Mouse (Mus musculus) heart, postnatal 14 days (tissue): ENCODE results near the gene Itga8. TPM values are rescaled to one million over a fixed set of nuclear protein-coding genes. Genes with fewer than 3 reads are reported as not detected.

ENCODE experiments used
- DNase-seq, 2 experiments: peaks; one replicate each; pipeline ENCODE4 v3.0.0; 2021 to 2022
- intact Hi-C: fragments of 180-260 bp; cut with DNase I; formaldehyde crosslinking; loops from one replicate; pipeline ENCODE4 v1.15.1; 2025
- total RNA-seq, 2 experiments: library from RNA; stranded (reverse); gene quantifications; 2 replicates each; pipeline ENCODE4 v1.2.3; 2021

The Itga8 gene
- total RNA-seq, 2 experiments from 2014 or later: 6.9 to 9.7 TPM

- DNase-seq: no peak
- intact Hi-C loops: no loop called here
Observed at GRCm38 (mm10) chr2:12205875-12206274, 95.8 kb downstream of the Itga8 start.

- intact Hi-C loops: no loop called here
- no peak for DNase-seq
Observed at GRCm38 (mm10) chr2:12203231-12203630, 98.5 kb downstream of the Itga8 start.

GRCm38 (mm10) chr2:12198699-12199098 is 103.0 kb downstream of the Itga8 start:
- intact Hi-C loops: no loop called here
- DNase-seq: no peak

- intact Hi-C loops: no loop called here
Observed at GRCm38 (mm10) chr2:12198214-12198613, 103.5 kb downstream of the Itga8 start.

GRCm38 (mm10) chr2:12197711-12198110 is 104.0 kb downstream of the Itga8 start:
- intact Hi-C loops: no loop called here

More at GRCm38 (mm10) chr2:12198214-12198613, 103.5 kb downstream of the Itga8 start:
- no peak for DNase-seq

GRCm38 (mm10) chr2:12189026-12189425 is 112.7 kb downstream of the Itga8 start:
- no peak for DNase-seq
- intact Hi-C loops: no loop called here

More at GRCm38 (mm10) chr2:12197711-12198110, 104.0 kb downstream of the Itga8 start:
- no peak for DNase-seq

GRCm38 (mm10) chr2:12187646-12188045 is 114.1 kb downstream of the Itga8 start:
- DNase-seq: no peak
- intact Hi-C loops: no loop called here

GRCm38 (mm10) chr2:12182402-12182948 is 119.2 kb downstream of the Itga8 start:
- intact Hi-C loops: no loop called here
- no peak for DNase-seq

- intact Hi-C loops: no loop called here
- no peak for DNase-seq
Observed at GRCm38 (mm10) chr2:12180635-12181034, 121.1 kb downstream of the Itga8 start.

GRCm38 (mm10) chr2:12174722-12175427 is 126.8 kb downstream of the Itga8 start:
- no peak for DNase-seq
- intact Hi-C loops: loop anchor here (10.0 kb wide), 1 partner anchor 210 kb away; no protein-coding TSS in a partner anchor

GRCm38 (mm10) chr2:12170221-12170620 is 131.5 kb downstream of the Itga8 start:
- intact Hi-C loops: loop anchor here (10.0 kb wide), 1 partner anchor 215 kb away; no protein-coding TSS in a partner anchor
- DNase-seq: no peak

- peak; percentile 10 to 42 for DNase-seq
- intact Hi-C loops: no loop called here
Observed at GRCm38 (mm10) chr2:12160486-12160885, 141.2 kb downstream of the Itga8 start.

- intact Hi-C loops: loop anchor here (5.0 kb wide), 2 partner anchors 145 to 155 kb away; partner anchors contain the start of gene Itga8
Observed at GRCm38 (mm10) chr2:12157001-12157400, 144.7 kb downstream of the Itga8 start.

GRCm38 (mm10) chr2:12156401-12156800 is 145.3 kb downstream of the Itga8 start:
- intact Hi-C loops: loop anchor here (5.0 kb wide), 2 partner anchors 146 to 154 kb away; partner anchors contain the start of gene Itga8
- DNase-seq: no peak

More at GRCm38 (mm10) chr2:12157001-12157400, 144.7 kb downstream of the Itga8 start:
- no peak for DNase-seq

- intact Hi-C loops: loop anchor here (5.0 kb wide), 3 partner anchors 92 to 152 kb away; partner anchors contain the start of gene Itga8
- peak in 1 of 2 experiments; percentile 13 for DNase-seq
Observed at GRCm38 (mm10) chr2:12154676-12155075, 147.0 kb downstream of the Itga8 start.

- no peak for DNase-seq
- intact Hi-C loops: loop anchor here (5.0 kb wide), 1 partner anchor 91 kb away; no protein-coding TSS in a partner anchor
Observed at GRCm38 (mm10) chr2:12153551-12153950, 148.2 kb downstream of the Itga8 start.

GRCm38 (mm10) chr2:12147902-12148301 is 153.8 kb downstream of the Itga8 start:
- intact Hi-C loops: no loop called here
- DNase-seq: no peak

- intact Hi-C loops: no loop called here
- no peak for DNase-seq
Observed at GRCm38 (mm10) chr2:12146612-12147011, 155.1 kb downstream of the Itga8 start.

GRCm38 (mm10) chr2:12138765-12139368 is 162.9 kb downstream of the Itga8 start:
- intact Hi-C loops: no loop called here
- no peak for DNase-seq

- intact Hi-C loops: no loop called here
- no peak for DNase-seq
Observed at GRCm38 (mm10) chr2:12126580-12126979, 175.1 kb downstream of the Itga8 start.

- no peak for DNase-seq
- intact Hi-C loops: no loop called here
Observed at GRCm38 (mm10) chr2:12115479-12115878, 186.2 kb downstream of the Itga8 start.
